Mouse (Mus musculus): ENCODE data around the gene Ccdc93. TPM values are rescaled to one million over a fixed set of nuclear protein-coding genes. Genes with fewer than 3 reads are reported as not detected.

The Ccdc93 gene
- polyA plus RNA-seq, 1 experiment from 2014 or later: 10.3 TPM

- Histone ChIP-seq H3K27me3 (ENCODE audit: control insufficient read depth, insufficient read depth, low read length) (no peaks in the 10 kb centered on the region), H3K4me1 (replicated peaks; ENCODE audit: control insufficient read depth, insufficient read depth, low read length) (no peaks in the 10 kb centered on the region), H3K9ac (no peak overlapping the region), H3K9me3 (ENCODE audit: control insufficient read depth, low read length) (no peaks in the 10 kb centered on the region), H3K27ac (no peak overlapping the region; the same call in 1 of the 2 replicates), H3K4me3 (replicated peaks; ENCODE audit: low read length) (no peak overlapping the region), H3K4me2 (replicated peaks) (no peak overlapping the region), H3K36me3 (replicated peaks; ENCODE audit: control insufficient read depth, insufficient read depth) (peaks cover 55% of the 10 kb centered on the region)
- no peak for DNase-seq (ENCODE audit: low spot score)
- 70% methylated on average over 7 of the region's 7 CpGs for WGBS
- ATAC-seq (ENCODE audit: low FRiP score): 0 out of 2 replicates have a peak, but pooled peaks have one; percentile 49
Observed at GRCm38 (mm10) chr1:121551457-121551835, 120.6 kb downstream of the Ccdc93 start.

Other genes starting within 250 kb of the Ccdc93 start
- 25.9 and 29.9 TPM in 2 replicates for gene Insig2, start 98.5 kb upstream of the Ccdc93 start, polyA plus RNA-seq (2014; fragmentation: Nextera tagmentation; extraction: Ambion mirVana)
- gene Htr5b, start 97.4 kb downstream of the Ccdc93 start, polyA plus RNA-seq (2014; fragmentation: Nextera tagmentation; extraction: Ambion mirVana): 1.2 and 2.5 TPM in 2 replicates
- 35.3 and 37.8 TPM in 2 replicates for gene Ddx18, start 136.9 kb downstream of the Ccdc93 start, polyA plus RNA-seq (2014; fragmentation: Nextera tagmentation; extraction: Ambion mirVana)